Mouse (Mus musculus) embryo, embryonic 11 days (tissue): ENCODE results near the gene Amfr.

Experiments
- DNase-seq: peaks from one replicate; pipeline ENCODE4 v3.0.0-alpha.2; 2015

The Amfr gene

DNA sequence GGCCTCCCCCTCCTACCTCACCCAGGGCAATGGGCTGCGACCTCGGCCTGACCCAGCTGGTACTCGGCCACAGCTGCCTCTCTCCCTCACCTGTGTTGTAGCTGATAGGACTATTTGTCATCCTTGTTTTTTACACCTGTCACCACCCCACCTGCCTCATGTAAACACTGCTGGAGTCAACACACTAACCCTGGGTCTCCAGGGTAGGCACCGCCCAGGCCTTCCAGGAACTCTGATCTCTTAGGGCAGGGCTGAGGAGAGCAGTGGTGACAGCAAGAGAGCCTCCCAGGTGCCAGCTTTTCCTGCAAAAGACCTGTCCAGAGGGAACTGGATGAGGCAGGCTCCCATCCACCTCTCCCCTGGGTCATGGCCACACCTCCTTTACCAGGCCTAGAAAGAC lies 83.4 kb downstream of the Amfr start:
- no peak for DNase-seq

DNA sequence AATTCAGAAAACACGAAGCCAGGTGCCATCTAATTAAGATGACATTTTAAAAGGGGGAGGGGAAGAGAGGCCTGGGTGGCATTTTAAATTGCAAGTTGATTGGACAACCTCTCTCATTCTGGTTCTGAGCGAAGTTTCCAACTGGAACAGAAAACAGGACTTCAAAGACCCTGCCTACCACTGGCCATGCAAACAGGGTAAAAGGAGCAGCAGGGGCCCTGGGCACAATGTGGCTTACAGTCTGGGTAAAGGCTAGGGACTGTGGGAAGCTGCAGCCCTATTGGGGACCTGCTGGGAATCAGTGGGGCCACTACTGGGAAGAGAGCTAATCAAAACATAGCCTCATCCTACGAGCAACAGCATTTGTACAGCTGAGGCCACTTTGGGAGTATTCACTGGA lies 87.1 kb downstream of the Amfr start:
- no peak for DNase-seq

DNA sequence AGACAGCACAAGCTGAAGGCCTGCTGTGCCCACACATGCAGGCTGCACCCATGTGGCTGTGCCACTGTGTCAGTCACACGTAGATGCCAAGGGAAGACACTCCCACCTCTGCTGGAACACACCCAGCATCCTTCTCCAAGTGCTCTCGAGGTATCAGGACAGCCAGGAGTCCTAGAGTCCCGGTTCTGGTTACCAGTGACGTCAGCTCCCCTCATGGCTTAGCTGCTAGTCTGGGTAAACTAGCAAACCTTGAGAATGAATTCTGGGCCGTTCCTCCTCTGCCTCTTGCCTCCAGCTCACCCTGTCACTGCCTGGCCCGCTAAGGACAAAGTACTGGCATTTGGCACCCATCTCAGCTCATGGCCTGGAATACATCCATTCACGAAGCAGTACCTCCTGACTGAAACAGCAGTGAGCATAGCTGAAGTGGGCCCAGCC lies 88.7 kb downstream of the Amfr start:
- no peak for DNase-seq
